Mouse (Mus musculus): ENCODE results near the gene Psg17. TPM values are rescaled to one million over a fixed set of nuclear protein-coding genes. Genes with fewer than 3 reads are reported as not detected.

Psg17 gene
- polyA plus RNA-seq, 1 experiment from 2014 or later, result not detected

- H3K9ac ChIP-seq (ENCODE audit: low read depth, low read length), result no peak overlapping the region
- TF ChIP-seq CTCF (IDR thresholded peaks at IDR 0.05; ENCODE audit: low read depth), result no peak
- 25% methylated on average over 5 of the region's 5 CpGs for WGBS
- H3K27me3 ChIP-seq (replicated peaks; ENCODE audit: control insufficient read depth, insufficient read depth, low read length), result no peaks in the 10 kb centered on the region
- H3K9me3 ChIP-seq (ENCODE audit: control insufficient read depth), result no peaks in the 10 kb centered on the region
- no peak overlapping the region for H3K4me3 ChIP-seq (ENCODE audit: low read depth, low read length)
- H3K4me1 ChIP-seq (replicated peaks; ENCODE audit: control insufficient read depth, insufficient read depth, low read length), result 0 out of 2 replicates have a peak, but pooled peaks cover 4% of the 10 kb centered on the region
- ATAC-seq, result no peak
- no peak overlapping the region for H3K27ac ChIP-seq (ENCODE audit: low read depth, low read length)
- H3K36me3 ChIP-seq (ENCODE audit: control insufficient read depth, insufficient read depth), result no peaks in the 10 kb centered on the region
- H3K4me2 ChIP-seq (replicated peaks; ENCODE audit: low read depth), result no peak overlapping the region
Observed at GRCm38 (mm10) chr7:18844811-18845210, 23.4 kb upstream of the Psg17 start.

- Histone ChIP-seq H3K4me2 (replicated peaks; ENCODE audit: low read depth) (peak overlapping the region; percentile 73), H3K27ac (ENCODE audit: low read depth, low read length) (no peak overlapping the region), H3K9me3 (ENCODE audit: control insufficient read depth) (no peaks in the 10 kb centered on the region), H3K27me3 (replicated peaks; ENCODE audit: control insufficient read depth, insufficient read depth, low read length) (no peaks in the 10 kb centered on the region), H3K4me1 (replicated peaks; ENCODE audit: control insufficient read depth, insufficient read depth, low read length) (no peaks in the 10 kb centered on the region), H3K9ac (ENCODE audit: low read depth, low read length) (no peak overlapping the region), H3K36me3 (ENCODE audit: control insufficient read depth, insufficient read depth) (no peaks in the 10 kb centered on the region), H3K4me3 (ENCODE audit: low read depth, low read length) (peak overlapping the region; percentile 30)
- TF ChIP-seq CTCF (IDR thresholded peaks at IDR 0.05; ENCODE audit: low read depth), result no peak
- no peak for ATAC-seq
- 47% methylated on average over 1 of the region's 1 CpGs for WGBS
Observed at GRCm38 (mm10) chr7:18841174-18841567, 19.8 kb upstream of the Psg17 start.

- Histone ChIP-seq H3K4me2 (replicated peaks; ENCODE audit: low read depth) (peak overlapping the region; percentile 73), H3K27ac (ENCODE audit: low read depth, low read length) (peak overlapping the region; percentile 93), H3K4me3 (ENCODE audit: low read depth, low read length) (peak overlapping the region; percentile 43), H3K9me3 (ENCODE audit: control insufficient read depth) (no peaks in the 10 kb centered on the region), H3K36me3 (ENCODE audit: control insufficient read depth, insufficient read depth) (no peaks in the 10 kb centered on the region), H3K27me3 (replicated peaks; ENCODE audit: control insufficient read depth, insufficient read depth, low read length) (no peaks in the 10 kb centered on the region), H3K9ac (ENCODE audit: low read depth, low read length) (peak overlapping the region; percentile 50), H3K4me1 (replicated peaks; ENCODE audit: control insufficient read depth, insufficient read depth, low read length) (no peaks in the 10 kb centered on the region)
- ATAC-seq, result peak; percentile 88
- WGBS, result 4% methylated on average over 13 of the region's 17 CpGs
- no peak for TF ChIP-seq CTCF (IDR thresholded peaks at IDR 0.05; ENCODE audit: low read depth)
Observed at GRCm38 (mm10) chr7:18840386-18841173, 19.2 kb upstream of the Psg17 start.

GRCm38 (mm10) chr7:18839865-18840264, 18.5 kb upstream of the Psg17 start, which contains the start of gene Mill2:
TSS of gene Mill2 (plus strand) at chr7:18839966.
- peak; percentile 31 for ATAC-seq
- WGBS, result 4% methylated on average over 3 of the region's 3 CpGs
- no peaks in the 10 kb centered on the region for H3K36me3 ChIP-seq (ENCODE audit: control insufficient read depth, insufficient read depth)
- peak within 1 kb of the TSS; percentile 43 for H3K4me3 ChIP-seq (ENCODE audit: low read depth, low read length)
- H3K27ac ChIP-seq (ENCODE audit: low read depth, low read length), result peak within 1 kb of the TSS; percentile 93
- H3K9ac ChIP-seq (ENCODE audit: low read depth, low read length), result peak within 1 kb of the TSS; percentile 50
- H3K9me3 ChIP-seq (ENCODE audit: control insufficient read depth), result no peaks in the 10 kb centered on the region
- H3K4me1 ChIP-seq (replicated peaks; ENCODE audit: control insufficient read depth, insufficient read depth, low read length), result no peaks in the 10 kb centered on the region
- peak within 1 kb of the TSS; percentile 73 for H3K4me2 ChIP-seq (replicated peaks; ENCODE audit: low read depth)
- no peak for TF ChIP-seq CTCF (IDR thresholded peaks at IDR 0.05; ENCODE audit: low read depth)
- H3K27me3 ChIP-seq (replicated peaks; ENCODE audit: control insufficient read depth, insufficient read depth, low read length), result no peaks in the 10 kb centered on the region

- no peaks in the 10 kb centered on the region for H3K27me3 ChIP-seq (replicated peaks; ENCODE audit: control insufficient read depth, insufficient read depth, low read length)
Observed at GRCm38 (mm10) chr7:18832298-18832697, 10.9 kb upstream of the Psg17 start.

GRCm38 (mm10) chr7:18829545-18829944, 8.1 kb upstream of the Psg17 start:
- H3K36me3 ChIP-seq (ENCODE audit: control insufficient read depth, insufficient read depth), result no peaks in the 10 kb centered on the region
- no peak overlapping the region for H3K4me2 ChIP-seq (replicated peaks; ENCODE audit: low read depth)
- TF ChIP-seq CTCF (IDR thresholded peaks at IDR 0.05; ENCODE audit: low read depth), result no peak
- WGBS, result 89% methylated on average over 7 of the region's 7 CpGs
- no peak overlapping the region for H3K4me3 ChIP-seq (ENCODE audit: low read depth, low read length)
- ATAC-seq, result no peak
- 0 out of 2 replicates have a peak, but pooled peaks cover 3% of the 10 kb centered on the region for H3K9me3 ChIP-seq (ENCODE audit: control insufficient read depth)
- no peaks in the 10 kb centered on the region for H3K27me3 ChIP-seq (replicated peaks; ENCODE audit: control insufficient read depth, insufficient read depth, low read length)
- no peak overlapping the region for H3K27ac ChIP-seq (ENCODE audit: low read depth, low read length)
- H3K4me1 ChIP-seq (replicated peaks; ENCODE audit: control insufficient read depth, insufficient read depth, low read length), result no peaks in the 10 kb centered on the region
- H3K9ac ChIP-seq (ENCODE audit: low read depth, low read length), result no peak overlapping the region

More at GRCm38 (mm10) chr7:18832298-18832697, 10.9 kb upstream of the Psg17 start:
- H3K27ac ChIP-seq (ENCODE audit: low read depth, low read length), result no peak overlapping the region
- peak; percentile 48 for TF ChIP-seq CTCF (IDR thresholded peaks at IDR 0.05; ENCODE audit: low read depth)
- WGBS, result 53% methylated on average over 13 of the region's 13 CpGs
- no peak overlapping the region for H3K9ac ChIP-seq (ENCODE audit: low read depth, low read length)
- no peak overlapping the region for H3K4me3 ChIP-seq (ENCODE audit: low read depth, low read length)
- ATAC-seq, result no peak
- no peaks in the 10 kb centered on the region for H3K4me1 ChIP-seq (replicated peaks; ENCODE audit: control insufficient read depth, insufficient read depth, low read length)
- no peak overlapping the region for H3K4me2 ChIP-seq (replicated peaks; ENCODE audit: low read depth)
- 0 out of 2 replicates have a peak, but pooled peaks cover 3% of the 10 kb centered on the region for H3K9me3 ChIP-seq (ENCODE audit: control insufficient read depth)
- no peaks in the 10 kb centered on the region for H3K36me3 ChIP-seq (ENCODE audit: control insufficient read depth, insufficient read depth)

Measured in intestine, postnatal 0 days (tissue).